In genomic region chr11:30160625-30161172, GRCm38 (mm10) we compare ENCODE assay signal across 7 mouse cellular contexts.
A peak's percentile ranks its signal among the peaks of the same experiment; 100 is the strongest.
DNase-seq lines count a peak whose midpoint lies in the region; ATAC-seq lines count a peak whose summit lies in the region.

No protein-coding gene starts in this region.

- 64% methylated on average over 4 of the region's 4 CpGs for WGBS in midbrain, embryonic 13.5 days
- WGBS in midbrain, embryonic 16.5 days, result 62% methylated on average over 4 of the region's 4 CpGs
- 72% methylated on average over 4 of the region's 4 CpGs for WGBS in embryonic facial prominence, embryonic 14.5 days
- 58% methylated on average over 4 of the region's 4 CpGs for WGBS in intestine, embryonic 15.5 days
- 66% methylated on average over 4 of the region's 4 CpGs for WGBS in stomach, embryonic 15.5 days

- H3K9me3 ChIP-seq in midbrain, embryonic 13.5 days, result no peaks in the 10 kb centered on the region
- no peaks in the 10 kb centered on the region for H3K9me3 ChIP-seq in midbrain, embryonic 16.5 days (replicated peaks; ENCODE audit: control insufficient read depth, low read length, poor library complexity, severe bottlenecking)
- no peaks in the 10 kb centered on the region for H3K9me3 ChIP-seq in embryonic facial prominence, embryonic 14.5 days (ENCODE audit: control insufficient read depth, low read length)
- no peaks in the 10 kb centered on the region for H3K9me3 ChIP-seq in intestine, embryonic 15.5 days
- no peaks in the 10 kb centered on the region for H3K9me3 ChIP-seq in stomach, embryonic 15.5 days

- ATAC-seq in midbrain, embryonic 13.5 days, result no peak
- ATAC-seq in midbrain, embryonic 16.5 days, result no peak; the same call in 1 of the 2 replicates
- ATAC-seq in embryonic facial prominence, embryonic 14.5 days (ENCODE audit: low read depth), result peak; percentile 10; the same call in 1 of the 2 replicates
- peak; percentile 41; the same call in 1 of the 2 replicates for ATAC-seq in intestine, embryonic 15.5 days
- ATAC-seq in stomach, embryonic 15.5 days (ENCODE audit: insufficient read depth, low FRiP score, low read depth), result no peak

- no peak overlapping the region for H3K4me3 ChIP-seq in midbrain, embryonic 13.5 days (replicated peaks)
- no peak overlapping the region for H3K4me3 ChIP-seq in midbrain, embryonic 16.5 days (ENCODE audit: low read depth, low read length)
- H3K4me3 ChIP-seq in embryonic facial prominence, embryonic 14.5 days (ENCODE audit: low read depth, low read length), result no peak overlapping the region
- no peak overlapping the region for H3K4me3 ChIP-seq in intestine, embryonic 15.5 days (replicated peaks)
- H3K4me3 ChIP-seq in stomach, embryonic 15.5 days (replicated peaks), result no peak overlapping the region

- no peaks in the 10 kb centered on the region for H3K27me3 ChIP-seq in midbrain, embryonic 13.5 days
- no peaks in the 10 kb centered on the region for H3K27me3 ChIP-seq in midbrain, embryonic 16.5 days (ENCODE audit: control insufficient read depth, insufficient read depth, low read depth, low read length)
- no peaks in the 10 kb centered on the region for H3K27me3 ChIP-seq in embryonic facial prominence, embryonic 14.5 days (replicated peaks; ENCODE audit: control insufficient read depth, insufficient read depth, low read length)
- no peaks in the 10 kb centered on the region for H3K27me3 ChIP-seq in intestine, embryonic 15.5 days (replicated peaks)
- no peaks in the 10 kb centered on the region for H3K27me3 ChIP-seq in stomach, embryonic 15.5 days (replicated peaks)

- peaks cover 7% of the 10 kb centered on the region; the same call in 1 of the 2 replicates for H3K36me3 ChIP-seq in midbrain, embryonic 13.5 days
- H3K36me3 ChIP-seq in midbrain, embryonic 16.5 days (ENCODE audit: control insufficient read depth, insufficient read depth, low read length), result no peaks in the 10 kb centered on the region
- peaks cover 11% of the 10 kb centered on the region; the same call in 1 of the 2 replicates for H3K36me3 ChIP-seq in embryonic facial prominence, embryonic 14.5 days (ENCODE audit: control insufficient read depth, insufficient read depth, low read length)
- H3K36me3 ChIP-seq in intestine, embryonic 15.5 days, result peaks cover 4% of the 10 kb centered on the region; the same call in 1 of the 2 replicates
- H3K36me3 ChIP-seq in stomach, embryonic 15.5 days, result no peaks in the 10 kb centered on the region

- H3K4me2 ChIP-seq in midbrain, embryonic 13.5 days (replicated peaks), result no peak overlapping the region
- H3K4me2 ChIP-seq in midbrain, embryonic 16.5 days (ENCODE audit: low read length), result no peak overlapping the region
- no peak overlapping the region for H3K4me2 ChIP-seq in embryonic facial prominence, embryonic 14.5 days (ENCODE audit: low read depth, low read length)
- no peak overlapping the region for H3K4me2 ChIP-seq in intestine, embryonic 15.5 days (replicated peaks)
- H3K4me2 ChIP-seq in stomach, embryonic 15.5 days, result no peak overlapping the region

- no peak for DNase-seq in embryonic facial prominence, embryonic 14.5 days (ENCODE audit: low spot score)
- DNase-seq in adrenal gland, postnatal 25 days, result no peak
- no peak for DNase-seq in layer of hippocampus, adult 18-20 months (ENCODE audit: low spot score in 2 of 2)

- H3K27ac ChIP-seq in midbrain, embryonic 13.5 days, result peak overlapping the region; percentile 16
- H3K27ac ChIP-seq in midbrain, embryonic 16.5 days (ENCODE audit: low read length), result no peak overlapping the region; the same call in 1 of the 2 replicates
- 0 out of 2 replicates have a peak overlapping the region, but pooled peaks have one; percentile 60 for H3K27ac ChIP-seq in embryonic facial prominence, embryonic 14.5 days (replicated peaks; ENCODE audit: low read depth, low read length)
- H3K27ac ChIP-seq in intestine, embryonic 15.5 days, result peak overlapping the region; percentile 64
- H3K27ac ChIP-seq in stomach, embryonic 15.5 days, result peak overlapping the region; percentile 72

- H3K9ac ChIP-seq in midbrain, embryonic 13.5 days (replicated peaks), result no peak overlapping the region
- no peak overlapping the region for H3K9ac ChIP-seq in midbrain, embryonic 16.5 days (ENCODE audit: low read depth, low read length)
- H3K9ac ChIP-seq in embryonic facial prominence, embryonic 14.5 days (ENCODE audit: low read depth, low read length), result no peak overlapping the region
- H3K9ac ChIP-seq in intestine, embryonic 15.5 days, result no peak overlapping the region
- no peak overlapping the region for H3K9ac ChIP-seq in stomach, embryonic 15.5 days

- H3K4me1 ChIP-seq in midbrain, embryonic 13.5 days (replicated peaks), result peaks cover 16% of the 10 kb centered on the region
- H3K4me1 ChIP-seq in midbrain, embryonic 16.5 days (ENCODE audit: control insufficient read depth, insufficient read depth, low read length), result peaks cover 13% of the 10 kb centered on the region
- peaks cover 13% of the 10 kb centered on the region for H3K4me1 ChIP-seq in embryonic facial prominence, embryonic 14.5 days (ENCODE audit: control insufficient read depth, insufficient read depth, low read length)
- H3K4me1 ChIP-seq in intestine, embryonic 15.5 days (replicated peaks), result peaks cover 27% of the 10 kb centered on the region
- peaks cover 22% of the 10 kb centered on the region for H3K4me1 ChIP-seq in stomach, embryonic 15.5 days

Comparison
In these comparisons a context has a peak if more than half of its experiments do, and no peak if none do; other contexts are left out.
1. ATAC-seq: peak in embryonic facial prominence, embryonic 14.5 days (single experiment) and intestine, embryonic 15.5 days (single experiment); none in midbrain, embryonic 13.5 days (single experiment), midbrain, embryonic 16.5 days (single experiment) and stomach, embryonic 15.5 days (single experiment).